Mouse (Mus musculus) olfactory bulb, adult 2 months (tissue): ENCODE measurements around the gene Plxnb3. TPM values are rescaled to one million over a fixed set of nuclear protein-coding genes. Genes with fewer than 3 reads are reported as not detected.
"Not testable (repeated sequence)": the region's sequence is repeated elsewhere in the genome, so short reads cannot be mapped to it uniquely, and the experiment has no call there.

ENCODE experiments used
- H3K27ac ChIP-seq: fragments of 200-500 bp; 2 replicates; pipeline ENCODE4 v1.5.1; 2012; ENCODE audit warnings: low read depth, low read length; ENCODE audit not compliant: insufficient read depth
- H3K4me1 ChIP-seq: fragments of 200-500 bp; 2 replicates; pipeline ENCODE4 v1.6.1; 2012; ENCODE audit warnings: low read length; ENCODE audit not compliant: control insufficient read depth, insufficient read depth
- H3K4me3 ChIP-seq: fragments of 200-500 bp; 2 replicates; pipeline ENCODE4 v1.5.1; 2012; ENCODE audit warnings: mild to moderate bottlenecking, low read depth, low read length, moderate library complexity; ENCODE audit not compliant: insufficient read depth
- CTCF ChIP-seq: fragments of 200-500 bp; IDR thresholded peaks from 2 replicates; pipeline ENCODE4 v1.5.1; 2012; ENCODE audit warnings: low read depth, mild to moderate bottlenecking, low read length, moderate library complexity; ENCODE audit not compliant: insufficient read depth
- POLR2A ChIP-seq: fragments of 200-500 bp; IDR thresholded peaks from 2 replicates; pipeline ENCODE4 v1.6.1; 2012; ENCODE audit warnings: mild to moderate bottlenecking, low read depth, low read length, moderate library complexity; ENCODE audit not compliant: insufficient read depth
- WGBS: fragments of 180-500 bp; shearing (Covaris S2); methylation state at CpG from one replicate; pipeline ENCODE4 v1.1.7; 2018; 5-methylcytosine and 5-hydroxymethylcytosine counted together
- polyA plus RNA-seq: library from polyadenylated mRNA; stranded (reverse); fragments of >200 nt; gene quantifications from 2 replicates; pipeline ENCODE4 v1.2.4, GENCODE M21; 2012; ENCODE audit warnings: low replicate concordance; ENCODE audit not compliant: missing spikeins, insufficient read depth, insufficient read length

Gene Plxnb3
- polyA plus RNA-seq, 1 experiment, result not detected

GRCm38 (mm10) chrX:73738155-73738554, 18.7 kb upstream of the Plxnb3 start:
- TF ChIP-seq CTCF (no peak), POLR2A (no peak)
- 75% methylated on average over 1 of the region's 1 CpGs for WGBS
- H3K4me1 ChIP-seq, result no peaks in the 10 kb centered on the region

GRCm38 (mm10) chrX:73739151-73739550, 17.7 kb upstream of the Plxnb3 start:
- TF ChIP-seq POLR2A (no peak), CTCF (no peak)
- WGBS, result 57% methylated on average over 5 of the region's 5 CpGs
- H3K27ac ChIP-seq, result no peak overlapping the region

More at GRCm38 (mm10) chrX:73738155-73738554, 18.7 kb upstream of the Plxnb3 start:
- H3K4me3 ChIP-seq, result no peak overlapping the region
- H3K27ac ChIP-seq, result no peak overlapping the region

GRCm38 (mm10) chrX:73739841-73740240, 17.0 kb upstream of the Plxnb3 start:
- 95% methylated on average over 7 of the region's 7 CpGs for WGBS

More at GRCm38 (mm10) chrX:73739151-73739550, 17.7 kb upstream of the Plxnb3 start:
- Histone ChIP-seq H3K4me1 (no peaks in the 10 kb centered on the region), H3K4me3 (no peak overlapping the region)

GRCm38 (mm10) chrX:73744774-73745481, 12.0 kb upstream of the Plxnb3 start:
- no peaks in the 10 kb centered on the region for H3K4me1 ChIP-seq
- 77% methylated on average over 1 of the region's 1 CpGs for WGBS
- H3K4me3 ChIP-seq, result no peak overlapping the region
- TF ChIP-seq POLR2A (no peak), CTCF (no peak)
- no peak overlapping the region for H3K27ac ChIP-seq

More at GRCm38 (mm10) chrX:73739841-73740240, 17.0 kb upstream of the Plxnb3 start:
- not testable (repeated sequence) for H3K4me1 ChIP-seq, H3K27ac ChIP-seq, H3K4me3 ChIP-seq

- Histone ChIP-seq H3K4me3 (no peak overlapping the region), H3K4me1 (no peaks in the 10 kb centered on the region), H3K27ac (no peak overlapping the region)
- 100% methylated on average over 1 of the region's 1 CpGs for WGBS
- TF ChIP-seq CTCF (no peak), POLR2A (no peak)
Measured at GRCm38 (mm10) chrX:73748977-73749376, 7.9 kb upstream of the Plxnb3 start.

- TF ChIP-seq POLR2A (no peak), CTCF (no peak)
- no peak overlapping the region for H3K4me3 ChIP-seq
- 67% methylated on average over 13 of the region's 13 CpGs for WGBS
- H3K4me1 ChIP-seq, result peaks cover 5% of the 10 kb centered on the region; the same call in 1 of the 2 replicates
- H3K27ac ChIP-seq, result no peak overlapping the region
Measured at GRCm38 (mm10) chrX:73758611-73759290, 1.9 kb downstream of the Plxnb3 start.

GRCm38 (mm10) chrX:73765311-73765710, 8.4 kb downstream of the Plxnb3 start:
- Histone ChIP-seq H3K27ac (no peak overlapping the region), H3K4me1 (no peaks in the 10 kb centered on the region), H3K4me3 (no peak overlapping the region)
- TF ChIP-seq POLR2A (no peak), CTCF (no peak)
- 68% methylated on average over 1 of the region's 1 CpGs for WGBS

GRCm38 (mm10) chrX:73767267-73767666, 10.4 kb downstream of the Plxnb3 start:
- 58% methylated on average over 9 of the region's 9 CpGs for WGBS
- TF ChIP-seq CTCF (no peak), POLR2A (no peak)

GRCm38 (mm10) chrX:73774168-73774760, 17.4 kb downstream of the Plxnb3 start, which contains the start of gene Srpk3:
TSS of gene Srpk3 (plus strand) at chrX:73774405.
- Histone ChIP-seq H3K4me3 (peak within 1 kb of the TSS; percentile 15; the same call in 1 of the 2 replicates), H3K4me1 (peaks cover 12% of the 10 kb centered on the region; the same call in 1 of the 2 replicates), H3K27ac (peak within 1 kb of the TSS; percentile 53)
- TF ChIP-seq CTCF (no peak), POLR2A (no peak)
- WGBS, result 43% methylated on average over 9 of the region's 9 CpGs

More at GRCm38 (mm10) chrX:73767267-73767666, 10.4 kb downstream of the Plxnb3 start:
- no peak overlapping the region for H3K4me3 ChIP-seq
- H3K27ac ChIP-seq, result no peak overlapping the region
- H3K4me1 ChIP-seq, result no peaks in the 10 kb centered on the region
